Mouse (Mus musculus) stomach, embryonic 16.5 days (tissue): Measurements from ENCODE around the gene Polr3e. TPM values are rescaled to one million over a fixed set of nuclear protein-coding genes. Genes with fewer than 3 reads are reported as not detected.

Experiments used
- ATAC-seq: fragments of 200-750 bp; cut with Nextera tagmentation; 2 replicates; pipeline ENCODE4 v1.8.0; 2017; ENCODE audit warnings: moderate number of reproducible peaks, moderate TSS enrichment; ENCODE audit not compliant: insufficient read depth, low FRiP score
- H3K27ac ChIP-seq: fragments of 300-500 bp; sonication (generic); 2 replicates; pipeline ENCODE4 v1.5.1; 2014; ENCODE audit warnings: low read length
- H3K27me3 ChIP-seq: fragments of 300-500 bp; sonication (generic); 2 replicates; pipeline ENCODE4 v1.6.1; 2014; ENCODE audit warnings: low read length, control low read depth, mixed read lengths; ENCODE audit not compliant: control insufficient read depth, insufficient read depth
- H3K36me3 ChIP-seq: fragments of 300-500 bp; sonication (generic); 2 replicates; pipeline ENCODE4 v1.6.1; 2014; ENCODE audit warnings: low read length; ENCODE audit not compliant: control insufficient read depth, insufficient read depth
- H3K4me1 ChIP-seq: fragments of 300-500 bp; sonication (generic); 2 replicates; pipeline ENCODE4 v1.6.1; 2014; ENCODE audit warnings: low read length, control low read depth, mixed read lengths; ENCODE audit not compliant: control insufficient read depth, insufficient read depth
- H3K4me2 ChIP-seq: fragments of 300-500 bp; sonication (generic); 2 replicates; pipeline ENCODE4 v1.6.1; 2014; ENCODE audit warnings: low read depth, low read length, mixed read lengths
- H3K4me3 ChIP-seq: fragments of 300-500 bp; sonication (generic); replicated peaks from 2 replicates; pipeline ENCODE4 v1.5.1; 2014; ENCODE audit warnings: mild to moderate bottlenecking, low read length
- H3K9ac ChIP-seq: fragments of 300-500 bp; sonication (generic); 2 replicates; pipeline ENCODE4 v1.6.1; 2014; ENCODE audit warnings: low read length
- H3K9me3 ChIP-seq: fragments of 300-500 bp; sonication (generic); replicated peaks from 2 replicates; pipeline ENCODE4 v1.6.1; 2016; ENCODE audit warnings: low read length, control low read depth; ENCODE audit not compliant: control insufficient read depth
- WGBS: fragments of 180-500 bp; shearing (Covaris S2); extraction: QIAGEN DNeasy Blood & Tissue Kit; methylation state at CpG from one replicate; pipeline ENCODE4 v1.1.7; 2014; 5-methylcytosine and 5-hydroxymethylcytosine counted together
- polyA plus RNA-seq: library from polyadenylated mRNA; unstranded; fragments of >200 nt; fragmentation: Nextera tagmentation; extraction: Ambion mirVana; gene quantifications from 2 replicates; pipeline ENCODE4 v1.2.1, GENCODE M21; 2015

Polr3e gene
- polyA plus RNA-seq, 1 experiment from 2014 or later: 33.8 TPM

GRCm38 (mm10) chr7:120980041-120980440 lies 62.5 kb downstream of the Polr3e start:
- Histone ChIP-seq H3K36me3 (no peaks in the 10 kb centered on the region), H3K4me1 (peaks cover 23% of the 10 kb centered on the region), H3K4me2 (no peak overlapping the region), H3K4me3 (no peak overlapping the region; the same call in 1 of the 2 replicates), H3K27me3 (no peaks in the 10 kb centered on the region), H3K27ac (no peak overlapping the region), H3K9ac (no peak overlapping the region), H3K9me3 (no peaks in the 10 kb centered on the region)
- no peak for ATAC-seq
- WGBS: 62% methylated on average over 4 of the region's 4 CpGs

- Histone ChIP-seq H3K27ac (peak overlapping the region; percentile 5), H3K4me2 (peak overlapping the region; percentile 76), H3K9ac (peak overlapping the region; percentile 75), H3K9me3 (no peaks in the 10 kb centered on the region), H3K36me3 (no peaks in the 10 kb centered on the region), H3K4me1 (peaks cover 18% of the 10 kb centered on the region), H3K27me3 (no peaks in the 10 kb centered on the region), H3K4me3 (peak overlapping the region; percentile 62)
- WGBS: 6% methylated on average over 39 of the region's 39 CpGs
- peak; percentile 41 for ATAC-seq
Observed at GRCm38 (mm10) chr7:120980931-120981924, 63.7 kb downstream of the Polr3e start.

- Histone ChIP-seq H3K36me3 (no peaks in the 10 kb centered on the region), H3K4me3 (peak within 1 kb of the TSS; percentile 62)
- under 1% methylated on average over 46 of the region's 46 CpGs for WGBS
Observed at GRCm38 (mm10) chr7:120982200-120982841, 64.8 kb downstream of the Polr3e start, which contains the start of the genes Cdr2 and Mfsd13b. Gene Cdr2 (minus strand): TSS chr7:120982312. Gene Mfsd13b (plus strand): TSS chr7:120982509.

GRCm38 (mm10) chr7:120982968-120983367 lies 65.4 kb downstream of the Polr3e start:
- whole genome bisulfite sequencing: 7% methylated on average over 7 of the region's 7 CpGs
- Histone ChIP-seq H3K27me3 (no peaks in the 10 kb centered on the region), H3K4me3 (peak overlapping the region; percentile 62), H3K4me1 (peaks cover 12% of the 10 kb centered on the region), H3K36me3 (no peaks in the 10 kb centered on the region), H3K9me3 (no peaks in the 10 kb centered on the region), H3K4me2 (peak overlapping the region; percentile 76), H3K27ac (peak overlapping the region; percentile 53), H3K9ac (peak overlapping the region; percentile 87)
- no peak for ATAC-seq

More at GRCm38 (mm10) chr7:120982200-120982841, 64.8 kb downstream of the Polr3e start, which contains the start of the genes Cdr2 and Mfsd13b:
- Histone ChIP-seq H3K4me2 (peak within 1 kb of the TSS; percentile 76), H3K9ac (peak within 1 kb of the TSS; percentile 87), H3K27ac (peak within 1 kb of the TSS; percentile 53), H3K27me3 (no peaks in the 10 kb centered on the region), H3K4me1 (peaks cover 15% of the 10 kb centered on the region), H3K9me3 (no peaks in the 10 kb centered on the region)
- peak; percentile 97 for ATAC-seq

- H3K4me2 ChIP-seq: no peak overlapping the region
- H3K4me1 ChIP-seq: no peaks in the 10 kb centered on the region
- H3K36me3 ChIP-seq: no peaks in the 10 kb centered on the region
- H3K27ac ChIP-seq: no peak overlapping the region
- no peaks in the 10 kb centered on the region for H3K9me3 ChIP-seq
- WGBS: 75% methylated on average over 8 of the region's 8 CpGs
- no peaks in the 10 kb centered on the region for H3K27me3 ChIP-seq
- H3K4me3 ChIP-seq: no peak overlapping the region
- H3K9ac ChIP-seq: no peak overlapping the region
- no peak for ATAC-seq
Observed at GRCm38 (mm10) chr7:120991191-120991590, 73.6 kb downstream of the Polr3e start.

Other genes with a start within 250 kb of the Polr3e start
- 0.17 and 0.35 TPM in 2 replicates for gene Pdzd9, start 247.4 kb upstream of the Polr3e start, polyA plus RNA-seq
- 6.2 and 7.7 TPM in 2 replicates for gene Mosmo, start 240.1 kb upstream of the Polr3e start, polyA plus RNA-seq
- 0.32 and 0.43 TPM in 2 replicates for gene Vwa3a, start 178.4 kb upstream of the Polr3e start, polyA plus RNA-seq
- not detected in 2 replicates for gene Gm5737, start 105.4 kb upstream of the Polr3e start, polyA plus RNA-seq
- gene Eef2k, start 74.9 kb upstream of the Polr3e start, polyA plus RNA-seq: 76.0 and 80.6 TPM in 2 replicates
- gene Cdr2, start 64.6 kb downstream of the Polr3e start, polyA plus RNA-seq: 9.1 and 11.1 TPM in 2 replicates
- gene Mfsd13b, start 64.8 kb downstream of the Polr3e start, polyA plus RNA-seq: 0.34 and 0.45 TPM in 2 replicates
- gene Mettl9, start 116.7 kb downstream of the Polr3e start, polyA plus RNA-seq: 94.5 and 111 TPM in 2 replicates
- 4.7 and 6.1 TPM in 2 replicates for gene Igsf6, start 156.8 kb downstream of the Polr3e start, polyA plus RNA-seq
- gene Otoa, start 163.9 kb downstream of the Polr3e start, polyA plus RNA-seq: 0.36 and 0.37 TPM in 2 replicates